Mouse (Mus musculus) gastrocnemius, postnatal 14 days (tissue): ENCODE measurements around the gene March5. TPM values are rescaled to one million over a fixed set of nuclear protein-coding genes. Genes with fewer than 3 reads are reported as not detected.
A peak's percentile ranks its signal among the peaks of the same experiment; 100 is the strongest.

Source experiments
- DNase-seq: peaks from one replicate; pipeline ENCODE4 v3.0.0; 2021; ENCODE audit warnings: mixed read lengths
- intact Hi-C: fragments of 180-260 bp; cut with DNase I; formaldehyde crosslinking; loops from one replicate; pipeline ENCODE4 v1.15.1; 2025; ENCODE audit warnings: low total_unique reads
- total RNA-seq, 2 experiments: library from RNA; stranded (reverse); gene quantifications; 2 replicates each; pipeline ENCODE4 v1.2.3; 2021

The March5 gene
- total RNA-seq, 2 experiments from 2014 or later = 61.5 to 64.8 TPM

- intact Hi-C loops = no loop called here
- no peak for DNase-seq
Measured at GRCm38 (mm10) chr19:37246859-37247258, 39.5 kb downstream of the March5 start.

- no peak for DNase-seq
- intact Hi-C loops = no loop called here
Measured at GRCm38 (mm10) chr19:37248199-37248598, 40.9 kb downstream of the March5 start.

GRCm38 (mm10) chr19:37252104-37252503 lies 44.8 kb downstream of the March5 start:
- no peak for DNase-seq
- intact Hi-C loops = no loop called here

GRCm38 (mm10) chr19:37255321-37255720 lies 48.0 kb downstream of the March5 start:
- DNase-seq = no peak
- intact Hi-C loops = no loop called here

GRCm38 (mm10) chr19:37262389-37262788 lies 55.0 kb downstream of the March5 start:
- intact Hi-C loops = loop anchor here (5.0 kb wide), 1 partner anchor 210 kb away; no protein-coding TSS in a partner anchor
- DNase-seq = no peak

- no peak for DNase-seq
- intact Hi-C loops = loop anchor here (5.0 kb wide), 1 partner anchor 211 kb away; no protein-coding TSS in a partner anchor
Measured at GRCm38 (mm10) chr19:37263566-37263942, 56.2 kb downstream of the March5 start.

- intact Hi-C loops = loop anchor here (5.0 kb wide), 1 partner anchor 212 kb away; no protein-coding TSS in a partner anchor
- DNase-seq = no peak
Measured at GRCm38 (mm10) chr19:37263943-37264897, 56.9 kb downstream of the March5 start.

GRCm38 (mm10) chr19:37265333-37266103 lies 58.2 kb downstream of the March5 start:
- intact Hi-C loops = no loop called here
- DNase-seq = peak; percentile 85

GRCm38 (mm10) chr19:37269106-37269505 lies 61.8 kb downstream of the March5 start:
- no peak for DNase-seq
- intact Hi-C loops = no loop called here

Other genes with a start within 250 kb of the March5 start
- gene Cpeb3, start 1.1 kb downstream of the March5 start, total RNA-seq = 10 to 100 TPM; 33.6 to 37.2 TPM
- 100 to 1,000 TPM in 1 of 2 experiments, 10 to 100 TPM in 1; 92.4 to 130 TPM for gene Ide, start 130.3 kb downstream of the March5 start, total RNA-seq
- 1 to 10 TPM; 3.2 to 3.6 TPM for gene Kif11, start 168.9 kb downstream of the March5 start, total RNA-seq
- gene Hhex, start 227.3 kb downstream of the March5 start, total RNA-seq = 1 to 10 TPM; 3.4 to 3.9 TPM